In genomic region chr9:101861596-101862471, GRCm38 (mm10) we compare ENCODE assay signal across 12 mouse cellular contexts. TPM values are rescaled to one million over a fixed set of nuclear protein-coding genes. Genes with fewer than 3 reads are reported as not detected.
DNase-seq lines count a peak whose midpoint lies in the region; ATAC-seq and TF ChIP-seq lines count a peak whose summit lies in the region.
"Had no signal": no experiment of that assay in that cellular context is flagged by ENCODE, and none has a peak within 500 bp of the region (broad histone marks: within the 10 kb centered on the region; RNA-seq: fewer than 3 reads in every experiment).

Gene 9630041A04Rik (plus strand): TSS chr9:101861841.

- H3K27me3 ChIP-seq in kidney, embryonic 15.5 days = no peaks in the 10 kb centered on the region
- no peaks in the 10 kb centered on the region for H3K27me3 ChIP-seq in forebrain, postnatal 0 days (ENCODE audit: insufficient read depth, low read length)
- no peaks in the 10 kb centered on the region for H3K27me3 ChIP-seq in midbrain, embryonic 14.5 days (ENCODE audit: control insufficient read depth, insufficient read depth, low read length)

- no peak within 1 kb of the TSS for H3K27ac ChIP-seq in kidney, embryonic 15.5 days
- peak within 1 kb of the TSS; percentile 54 for H3K27ac ChIP-seq in forebrain, postnatal 0 days (ENCODE audit: low read depth, low read length)
- peak within 1 kb of the TSS; percentile 52 for H3K27ac ChIP-seq in midbrain, embryonic 14.5 days (replicated peaks; ENCODE audit: low read depth, low read length)

- TF ChIP-seq CTCF in forebrain, postnatal 0 days (IDR thresholded peaks at IDR 0.05; ENCODE audit: low read depth) = no peak

- ATAC-seq in cerebellum, adult (ENCODE audit: insufficient number of reproducible peaks, low FRiP score, low TSS enrichment) = peak; percentile 42; the same call in 1 of the 2 replicates
- ATAC-seq in kidney, embryonic 15.5 days (replicated peaks; ENCODE audit: low FRiP score) = no peak; the same call in 1 of the 2 replicates
- 0 out of 2 replicates have a peak, but pooled peaks have one; percentile 3 for ATAC-seq in forebrain, postnatal 0 days
- ATAC-seq in midbrain, embryonic 14.5 days (ENCODE audit: low FRiP score, low TSS enrichment) = no peak

- H3K4me3 ChIP-seq in kidney, embryonic 15.5 days (replicated peaks) = no peak within 1 kb of the TSS
- H3K4me3 ChIP-seq in forebrain, postnatal 0 days (ENCODE audit: low read depth, low read length) = no peak within 1 kb of the TSS
- H3K4me3 ChIP-seq in midbrain, embryonic 14.5 days (replicated peaks; ENCODE audit: low read depth, low read length) = no peak within 1 kb of the TSS

- no peak for DNase-seq in cerebellum, adult 8-10 months
- DNase-seq in kidney, adult 18-20 months = no peak
- no peak for DNase-seq in forebrain, postnatal 0 days
- no peak for DNase-seq in midbrain, embryonic 14.5 days
- DNase-seq in right cerebral cortex, postnatal 4 days = no peak
- DNase-seq in ovary, postnatal 14 days (ENCODE audit: low spot score) = no peak

- peaks cover 19% of the 10 kb centered on the region for H3K4me1 ChIP-seq in kidney, embryonic 15.5 days
- peaks cover 6% of the 10 kb centered on the region; the same call in 1 of the 2 replicates for H3K4me1 ChIP-seq in forebrain, postnatal 0 days (ENCODE audit: insufficient read depth)
- peaks cover 23% of the 10 kb centered on the region for H3K4me1 ChIP-seq in midbrain, embryonic 14.5 days (ENCODE audit: control insufficient read depth, insufficient read depth, low read length)

- H3K9ac ChIP-seq in kidney, embryonic 15.5 days = no peak within 1 kb of the TSS
- no peak within 1 kb of the TSS for H3K9ac ChIP-seq in forebrain, postnatal 0 days
- H3K9ac ChIP-seq in midbrain, embryonic 14.5 days (replicated peaks; ENCODE audit: low read length) = no peak within 1 kb of the TSS

- no peaks in the 10 kb centered on the region for H3K9me3 ChIP-seq in kidney, embryonic 15.5 days (replicated peaks)
- no peaks in the 10 kb centered on the region for H3K9me3 ChIP-seq in forebrain, postnatal 0 days (ENCODE audit: low read length)
- no peaks in the 10 kb centered on the region for H3K9me3 ChIP-seq in midbrain, embryonic 14.5 days (ENCODE audit: control insufficient read depth, low read length)

- peak within 1 kb of the TSS; percentile 46 for H3K4me2 ChIP-seq in kidney, embryonic 15.5 days
- H3K4me2 ChIP-seq in forebrain, postnatal 0 days (ENCODE audit: low read depth) = peak within 1 kb of the TSS; percentile 35
- H3K4me2 ChIP-seq in midbrain, embryonic 14.5 days (ENCODE audit: low read length) = peak within 1 kb of the TSS; percentile 35

- 69% methylated on average over 15 of the region's 15 CpGs for WGBS in kidney, embryonic 15.5 days
- 60% methylated on average over 15 of the region's 15 CpGs for WGBS in forebrain, postnatal 0 days
- 72% methylated on average over 15 of the region's 15 CpGs for WGBS in midbrain, embryonic 14.5 days

- H3K36me3 ChIP-seq in kidney, embryonic 15.5 days = no peaks in the 10 kb centered on the region
- H3K36me3 ChIP-seq in forebrain, postnatal 0 days (ENCODE audit: insufficient read depth) = no peaks in the 10 kb centered on the region
- H3K36me3 ChIP-seq in midbrain, embryonic 14.5 days (ENCODE audit: control insufficient read depth, insufficient read depth, low read length) = no peaks in the 10 kb centered on the region
- H3K36me3 ChIP-seq: G1E had no signal

RNA-seq across cellular contexts. Expression of gene 9630041A04Rik, which starts in this region (rescaled TPM):
- not detected in 2 replicates for polyA plus RNA-seq in kidney, embryonic 15.5 days (2015; fragmentation: Nextera tagmentation; extraction: Ambion mirVana)
- not detected in 2 replicates for total RNA-seq in forebrain, postnatal 0 days (2014; rRNA removed)
- 0.29 TPM in 1 of 2 replicates, not detected in the other for polyA plus RNA-seq in forebrain, postnatal 0 days (2015; fragmentation: Nextera tagmentation; extraction: Ambion mirVana)
- 0.42 and 0.69 TPM in 2 replicates for polyA plus RNA-seq in midbrain, embryonic 14.5 days (2014; fragmentation: Nextera tagmentation; extraction: Ambion mirVana)
- total RNA-seq: adrenal gland, postnatal 10 days; G1E; left cerebral cortex, postnatal 36 days had no signal
- polyA plus RNA-seq: cortical plate, adult 2 months; G1E had no signal

Comparison
In these comparisons a context has a peak if more than half of its experiments do, and no peak if none do; other contexts are left out.
1. Peak in ATAC-seq, H3K27ac ChIP-seq and H3K4me2 ChIP-seq in forebrain, postnatal 0 days; RNA of the gene not detected or under 1 TPM.